10 mouse cellular contexts compared by ENCODE assay signal in genomic region chr12:29934120-29934581, GRCm38 (mm10). TPM values are rescaled to one million over a fixed set of nuclear protein-coding genes. Genes with fewer than 3 reads are reported as not detected.
DNase-seq lines count a peak whose midpoint lies in the region; ATAC-seq and TF ChIP-seq lines count a peak whose summit lies in the region.
"Had no signal": no experiment of that assay in that cellular context is flagged by ENCODE, and none has a peak within 500 bp of the region (broad histone marks: within the 10 kb centered on the region; RNA-seq: fewer than 3 reads in every experiment).

No protein-coding gene starts in this region.

- peaks cover 13% of the 10 kb centered on the region for H3K4me1 ChIP-seq in embryonic fibroblast, embryonic 13.5 days (ENCODE audit: control insufficient read depth, insufficient read depth, low read length)

- intact Hi-C loops in heart, postnatal 25 days (cut with DNase I): no loop called here
- intact Hi-C loops in heart, postnatal 14 days (cut with DNase I): no loop called here

- no peak overlapping the region for H3K4me3 ChIP-seq in embryonic fibroblast, embryonic 13.5 days (ENCODE audit: insufficient read depth, low read length)
- H3K4me3 ChIP-seq: intestine, embryonic 15.5 days; neural tube, embryonic 12.5 days had no signal

- TF ChIP-seq CTCF in embryonic fibroblast, embryonic 13.5 days (IDR thresholded peaks at IDR 0.05; ENCODE audit: borderline replicate concordance, insufficient read depth, low read length): no peak

- peak overlapping the region; percentile 78 for H3K27ac ChIP-seq in embryonic fibroblast, embryonic 13.5 days (ENCODE audit: insufficient read depth, low read length)
- H3K27ac ChIP-seq: intestine, embryonic 15.5 days; neural tube, embryonic 12.5 days had no signal

- TF ChIP-seq POLR2A in embryonic fibroblast, embryonic 13.5 days (IDR thresholded peaks at IDR 0.05; ENCODE audit: low read depth, low read length): no peak

- DNase-seq in adrenal gland, postnatal 14 days: peak; percentile 27
- DNase-seq in adrenal gland, postnatal 4 days (ENCODE audit: low spot score in 2 of 2): no peak
- peak; percentile 34 for DNase-seq in heart, postnatal 25 days (ENCODE audit: low spot score)
- no peak for DNase-seq in heart, postnatal 14 days
- DNase-seq in right cerebral cortex, postnatal 10 days (ENCODE audit: low spot score in 2 of 2): peak; percentile 43 to 63
- no peak for DNase-seq in embryo, embryonic 10 days (ENCODE audit: low spot score)

- ATAC-seq in monocyte, adult 5-6 weeks (replicated peaks; ENCODE audit: insufficient number of reproducible peaks, low FRiP score, low TSS enrichment, poor library complexity, severe bottlenecking): no peak
- ATAC-seq: intestine, embryonic 15.5 days had no signal

RNA-seq across cellular contexts. Expression of gene Pxdn, which starts 3.3 kb away (rescaled TPM):
- 96.0 and 96.5 TPM in 2 replicates for total RNA-seq in adrenal gland, postnatal 14 days (2021)
- 100 to 1,000 TPM; 115 to 134 TPM for total RNA-seq in adrenal gland, postnatal 4 days (2021)
- total RNA-seq in heart, postnatal 25 days (2021): 10 to 100 TPM; 62.2 to 65.1 TPM
- total RNA-seq in heart, postnatal 14 days (2021): 100 to 1,000 TPM; 144 to 151 TPM
- 167 and 198 TPM in 2 replicates for polyA plus RNA-seq in embryonic fibroblast, embryonic 13.5 days (2011; ENCODE audit: insufficient read length, low read depth, missing spikeins)
- total RNA-seq in monocyte, adult 5-6 weeks (2017): not detected in 3 replicates

Comparison
In these comparisons a context has a peak if more than half of its experiments do, and no peak if none do; other contexts are left out.
1. DNase-seq: peak in adrenal gland, postnatal 14 days (single experiment), heart, postnatal 25 days (single experiment) and right cerebral cortex, postnatal 10 days (2 of 2); none in adrenal gland, postnatal 4 days (0 of 2), heart, postnatal 14 days (0 of 2) and embryo, embryonic 10 days (single experiment).
2. RNA of gene Pxdn, which starts 3.3 kb away (total RNA-seq): 144 to 151 TPM in heart, postnatal 14 days, 115 to 134 TPM in adrenal gland, postnatal 4 days, 96.0 to 96.5 TPM in adrenal gland, postnatal 14 days and 62.2 to 65.1 TPM in heart, postnatal 25 days; not detected in monocyte, adult 5-6 weeks; every median in the first group is over 10 times any median in the second.